Mouse (Mus musculus) lung, embryonic 14.5 days (tissue): Measurements from ENCODE around the gene Usmg5. TPM values are rescaled to one million over a fixed set of nuclear protein-coding genes. Genes with fewer than 3 reads are reported as not detected.

ENCODE experiments used
- ATAC-seq: fragments of 200-750 bp; cut with Nextera tagmentation; 2 replicates; pipeline ENCODE4 v1.8.0; 2017; ENCODE audit warnings: mild to moderate bottlenecking, moderate TSS enrichment, moderate library complexity; ENCODE audit not compliant: insufficient read depth
- DNase-seq: peaks from one replicate; pipeline ENCODE4 v3.0.0-alpha.2; 2015
- H3K27ac ChIP-seq: fragments of 300-500 bp; sonication (generic); 2 replicates; pipeline ENCODE4 v1.5.1; 2014; ENCODE audit warnings: low read depth, mild to moderate bottlenecking, moderate library complexity
- H3K27me3 ChIP-seq: fragments of 300-500 bp; sonication (generic); 2 replicates; pipeline ENCODE4 v1.6.1; 2014; ENCODE audit warnings: low read length, control low read depth; ENCODE audit not compliant: insufficient read depth
- H3K36me3 ChIP-seq: fragments of 300-500 bp; sonication (generic); 2 replicates; pipeline ENCODE4 v1.6.1; 2014; ENCODE audit warnings: control low read depth; ENCODE audit not compliant: insufficient read depth
- H3K4me1 ChIP-seq: fragments of 300-500 bp; sonication (generic); 2 replicates; pipeline ENCODE4 v1.6.1; 2014; ENCODE audit warnings: antibody characterized with exemption, control low read depth; ENCODE audit not compliant: insufficient read depth
- H3K4me2 ChIP-seq: fragments of 300-500 bp; sonication (generic); 2 replicates; pipeline ENCODE4 v1.6.1; 2014; ENCODE audit warnings: mild to moderate bottlenecking
- H3K4me3 ChIP-seq: fragments of 300-500 bp; sonication (generic); 2 replicates; pipeline ENCODE4 v1.5.1; 2014; ENCODE audit warnings: low read depth, low read length
- H3K9ac ChIP-seq: fragments of 300-500 bp; sonication (generic); 2 replicates; pipeline ENCODE4 v1.6.1; 2014
- H3K9me3 ChIP-seq: fragments of 300-500 bp; sonication (generic); 2 replicates; pipeline ENCODE4 v1.6.1; 2016; ENCODE audit warnings: low read depth, low read length, control low read depth
- CTCF ChIP-seq: IDR thresholded peaks from 2 replicates; pipeline ENCODE4 v1.5.1; 2016; ENCODE audit warnings: antibody characterized with exemption, low read depth
- WGBS: fragments of 180-500 bp; shearing (Covaris S2); extraction: QIAGEN DNeasy Blood & Tissue Kit; methylation state at CpG from one replicate; pipeline ENCODE4 v1.1.7; 2014; 5-methylcytosine and 5-hydroxymethylcytosine counted together
- polyA plus RNA-seq: library from polyadenylated mRNA; unstranded; fragments of >200 nt; fragmentation: Nextera tagmentation; extraction: Ambion mirVana; gene quantifications from 2 replicates; pipeline ENCODE4 v1.2.1, GENCODE M21; 2014

The Usmg5 gene
- polyA plus RNA-seq, 1 experiment from 2014 or later: 956 TPM

DNA sequence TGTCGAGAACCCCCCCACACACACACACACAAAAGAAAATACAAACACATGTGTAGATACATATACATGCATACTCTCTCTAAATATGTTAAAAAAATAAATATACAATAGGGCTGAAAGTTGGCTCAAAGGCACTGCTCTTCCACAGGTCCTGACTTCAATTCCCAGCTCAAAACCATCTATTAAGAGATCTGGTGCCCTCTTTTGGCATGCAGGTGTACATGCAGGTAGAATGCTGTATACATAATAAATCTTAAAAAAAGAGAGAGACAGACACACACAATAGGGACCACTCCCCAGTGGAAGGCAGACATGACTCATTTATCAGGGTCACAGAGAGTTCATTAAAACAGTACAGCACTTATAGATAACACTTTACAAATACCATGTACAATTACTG, 44.1 kb downstream of the Usmg5 start:
- ATAC-seq: no peak
- Histone ChIP-seq H3K36me3 (peaks cover 31% of the 10 kb centered on the region), H3K9ac (no peak overlapping the region), H3K4me3 (no peak overlapping the region), H3K27ac (no peak overlapping the region), H3K27me3 (no peaks in the 10 kb centered on the region), H3K4me1 (peaks cover 6% of the 10 kb centered on the region; the same call in 1 of the 2 replicates), H3K4me2 (no peak overlapping the region), H3K9me3 (no peaks in the 10 kb centered on the region)
- 92% methylated on average over 1 of the region's 1 CpGs for WGBS
- DNase-seq: peak; percentile 17
- no peak for TF ChIP-seq CTCF

DNA sequence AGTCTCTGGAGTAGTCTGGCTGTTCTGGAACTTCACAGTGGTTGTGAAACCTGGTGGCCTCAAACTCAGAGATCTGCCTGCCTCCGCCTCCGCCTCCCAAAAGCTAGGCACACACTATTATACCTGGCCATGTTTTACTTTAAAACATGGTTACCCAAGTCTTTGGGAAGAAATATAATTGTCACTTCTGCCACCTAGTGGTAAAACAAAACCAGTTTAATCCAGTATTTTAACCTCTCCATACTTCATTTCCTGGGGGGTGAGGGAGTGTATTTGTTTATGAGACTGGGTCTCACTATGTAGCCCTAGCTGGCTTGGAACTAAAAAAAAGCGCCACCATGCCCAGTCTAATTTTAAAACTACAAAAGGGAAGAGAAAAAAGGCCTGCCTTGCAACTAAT, 46.8 kb downstream of the Usmg5 start:
- peak; percentile 62 for DNase-seq
- Histone ChIP-seq H3K4me2 (no peak overlapping the region), H3K4me3 (no peak overlapping the region), H3K27ac (no peak overlapping the region), H3K36me3 (peaks cover 49% of the 10 kb centered on the region), H3K4me1 (no peaks in the 10 kb centered on the region), H3K9ac (no peak overlapping the region), H3K27me3 (no peaks in the 10 kb centered on the region), H3K9me3 (no peaks in the 10 kb centered on the region)
- WGBS: 79% methylated on average over 3 of the region's 3 CpGs
- ATAC-seq: no peak
- TF ChIP-seq CTCF: peak; percentile 45

DNA sequence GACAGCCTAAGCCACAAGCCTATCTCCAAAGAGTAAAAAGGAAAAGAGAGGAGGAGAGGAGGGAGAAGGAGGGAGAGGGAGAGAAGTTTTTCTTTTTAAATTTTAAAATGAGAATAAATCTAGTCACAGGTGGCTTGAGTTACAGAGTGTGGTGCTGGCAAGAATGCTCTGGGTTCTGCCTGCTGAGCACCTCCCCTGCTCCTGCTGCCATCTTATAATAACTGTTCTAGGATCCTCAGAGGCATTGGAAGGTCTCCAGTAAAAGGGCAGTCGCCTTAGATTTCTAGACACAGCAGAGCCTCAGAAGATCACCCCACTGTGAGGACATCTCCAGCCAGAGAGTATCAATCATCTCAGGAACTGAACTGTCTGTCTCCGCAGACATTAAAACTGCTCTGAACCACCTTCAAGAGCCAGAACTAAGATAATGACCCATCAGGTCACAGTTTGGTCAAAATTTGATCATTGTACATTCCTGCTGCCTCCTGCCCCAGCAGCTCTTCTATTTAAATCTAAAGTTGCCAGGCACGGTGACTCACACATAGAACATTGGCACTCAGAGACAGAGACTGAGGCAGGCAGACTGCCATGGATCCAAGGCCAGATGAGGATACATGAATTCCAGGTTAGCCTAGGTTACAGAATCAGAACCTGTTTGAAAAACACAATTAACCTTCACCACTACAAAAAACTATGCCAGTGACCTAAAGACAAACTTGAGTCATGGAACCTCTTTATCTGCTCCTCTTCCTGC, 49.5 kb downstream of the Usmg5 start:
- peaks cover 50% of the 10 kb centered on the region for H3K36me3 ChIP-seq

DNA sequence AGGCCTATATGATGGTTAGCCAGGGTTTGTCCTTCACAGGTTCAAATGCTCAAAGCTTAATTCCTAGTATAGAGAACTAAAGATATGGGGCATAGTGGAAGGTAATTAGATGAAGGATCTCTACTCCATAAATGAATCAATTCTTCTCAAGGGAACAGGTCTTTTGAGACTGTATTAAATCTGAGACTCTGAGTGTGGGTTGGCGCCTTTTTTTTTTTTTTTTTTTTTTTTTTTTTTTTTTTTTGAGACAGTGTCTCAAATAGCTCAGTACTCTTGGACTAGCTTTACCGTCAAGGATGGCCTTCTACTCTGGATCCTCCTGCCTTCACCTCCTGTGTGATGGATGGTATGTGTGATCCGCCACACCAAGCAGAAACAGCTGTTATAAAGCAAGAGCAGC, 53.9 kb downstream of the Usmg5 start:
- Histone ChIP-seq H3K27me3 (no peaks in the 10 kb centered on the region), H3K4me2 (no peak overlapping the region), H3K9me3 (no peaks in the 10 kb centered on the region), H3K4me1 (no peaks in the 10 kb centered on the region), H3K9ac (no peak overlapping the region), H3K4me3 (no peak overlapping the region), H3K27ac (no peak overlapping the region), H3K36me3 (peaks cover 59% of the 10 kb centered on the region)
- WGBS: 80% methylated on average over 3 of the region's 3 CpGs
- TF ChIP-seq CTCF: no peak
- ATAC-seq (no peak), DNase-seq (no peak)

More for the DNA sequence above, 49.5 kb downstream of the Usmg5 start:
- no peak overlapping the region for H3K9ac ChIP-seq
- DNase-seq (no peak), ATAC-seq (no peak)
- 81% methylated on average over 3 of the region's 3 CpGs for WGBS
- no peaks in the 10 kb centered on the region for H3K4me1 ChIP-seq
- H3K4me3 ChIP-seq: no peak overlapping the region
- no peaks in the 10 kb centered on the region for H3K9me3 ChIP-seq
- no peak overlapping the region for H3K4me2 ChIP-seq
- H3K27ac ChIP-seq: no peak overlapping the region
- H3K27me3 ChIP-seq: no peaks in the 10 kb centered on the region
- TF ChIP-seq CTCF: no peak

DNA sequence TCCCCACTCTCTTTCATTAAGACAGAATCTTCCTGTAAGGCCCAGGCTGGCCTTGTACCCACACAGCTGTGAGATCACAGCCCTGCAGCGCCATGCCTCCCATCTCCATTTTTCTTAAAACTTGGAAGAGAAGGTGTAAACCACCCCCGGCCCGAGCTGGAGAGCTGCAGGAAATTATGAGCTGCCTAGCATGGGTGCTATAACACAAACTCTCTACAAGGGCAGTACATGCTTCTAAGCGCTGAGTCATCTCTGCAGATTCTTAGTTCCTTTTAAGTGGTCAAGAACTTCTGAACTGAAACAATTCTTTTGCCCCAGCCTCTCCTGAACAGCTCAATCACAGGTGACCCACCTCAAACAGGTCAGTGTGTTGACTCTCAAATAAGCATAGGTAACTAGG, 55.5 kb downstream of the Usmg5 start:
- Histone ChIP-seq H3K4me1 (no peaks in the 10 kb centered on the region), H3K9ac (no peak overlapping the region), H3K4me3 (no peak overlapping the region), H3K27ac (no peak overlapping the region), H3K9me3 (no peaks in the 10 kb centered on the region), H3K36me3 (peaks cover 50% of the 10 kb centered on the region), H3K27me3 (no peaks in the 10 kb centered on the region), H3K4me2 (no peak overlapping the region)
- WGBS: 81% methylated on average over 4 of the region's 4 CpGs
- DNase-seq (no peak), ATAC-seq (no peak)
- TF ChIP-seq CTCF: no peak

Other genes with a start within 250 kb of the Usmg5 start
- gene Ina, start 75.9 kb downstream of the Usmg5 start, polyA plus RNA-seq: 0.37 and 0.58 TPM in 2 replicates
- 69.5 and 81.2 TPM in 2 replicates for gene Nt5c2, start 75.5 kb downstream of the Usmg5 start, polyA plus RNA-seq
- gene Pcgf6, start 39.7 kb downstream of the Usmg5 start, polyA plus RNA-seq: 22.8 and 26.7 TPM in 2 replicates
- gene Taf5, start 22.9 kb downstream of the Usmg5 start, polyA plus RNA-seq: 9.5 and 9.7 TPM in 2 replicates
- 11.5 and 13.3 TPM in 2 replicates for gene Pdcd11, start 121 bp upstream of the Usmg5 start, polyA plus RNA-seq
- gene Calhm2, start 47.6 kb upstream of the Usmg5 start, polyA plus RNA-seq: 2.4 and 2.6 TPM in 2 replicates
- gene Calhm1, start 53.6 kb upstream of the Usmg5 start, polyA plus RNA-seq: not detected in 2 replicates
- not detected in 2 replicates for gene Calhm3, start 67.1 kb upstream of the Usmg5 start, polyA plus RNA-seq
- gene Neurl1a, start 88.2 kb upstream of the Usmg5 start, polyA plus RNA-seq: 7.6 and 8.0 TPM in 2 replicates